Mouse (Mus musculus): Measurements from ENCODE around the gene Clec4d. TPM values are rescaled to one million over a fixed set of nuclear protein-coding genes. Genes with fewer than 3 reads are reported as not detected.

Clec4d gene
- 10 to 100 TPM; 23.4 to 38.8 TPM for total RNA-seq (2023)

GRCm38 (mm10) chr6:123261555-123262161 is at the start of gene Clec4d:
TSS of gene Clec4d (plus strand) at chr6:123262111.

GRCm38 (mm10) chr6:123229644-123230043 is 32.3 kb upstream of the Clec4d start, which contains the start of gene Clec4n:
TSS of gene Clec4n (plus strand) at chr6:123229843.

GRCm38 (mm10) chr6:123289753-123290152 is 27.8 kb downstream of the Clec4d start, which contains the start of gene Clec4e:
TSS of gene Clec4e (minus strand) at chr6:123289870.

GRCm38 (mm10) chr6:123308033-123308432 is 46.1 kb downstream of the Clec4d start, which contains the start of gene Vmn2r19:
TSS of gene Vmn2r19 (plus strand) at chr6:123308333.

Other genes starting within 250 kb of the Clec4d start
- gene Clec4b1, start 212.1 kb upstream of the Clec4d start, total RNA-seq (2023), result 10 to 100 TPM; 15.0 to 27.0 TPM
- 100 to 1,000 TPM; 180 to 204 TPM for gene Clec4a2, start 155.7 kb upstream of the Clec4d start, total RNA-seq (2023)
- gene Clec4b2, start 89.2 kb upstream of the Clec4d start, total RNA-seq (2023), result 1 to 10 TPM; 2.5 to 4.1 TPM
- gene Clec4n, start 32.3 kb upstream of the Clec4d start, total RNA-seq (2023), result 10 to 100 TPM; 45.5 to 91.7 TPM
- 100 to 1,000 TPM; 191 to 292 TPM for gene Clec4e, start 27.8 kb downstream of the Clec4d start, total RNA-seq (2023)
- not detected for gene Vmn2r19, start 46.2 kb downstream of the Clec4d start, total RNA-seq (2023)
- gene Vmn2r20, start 156.0 kb downstream of the Clec4d start, total RNA-seq (2023), result not detected

Measured in monocyte, adult 59 days (primary cell).